Mouse (Mus musculus) thymus, adult 2 months (tissue): Measurements from ENCODE around the gene Epha6.

Source experiments
- CTCF ChIP-seq: fragments of 200-500 bp; IDR thresholded peaks from 2 replicates; pipeline ENCODE4 v1.5.1; 2012; ENCODE audit warnings: mild to moderate bottlenecking, control low read depth, low read length, moderate library complexity, borderline replicate concordance; ENCODE audit not compliant: control insufficient read depth, poor library complexity, insufficient read depth; ENCODE audit errors: extremely low read depth
- POLR2A ChIP-seq: fragments of 200-500 bp; IDR thresholded peaks from 2 replicates; pipeline ENCODE4 v1.6.1; 2012; ENCODE audit warnings: mild to moderate bottlenecking, low read length, control low read depth, moderate library complexity; ENCODE audit not compliant: control insufficient read depth, poor library complexity, insufficient read depth; ENCODE audit errors: extremely low read depth

- TF ChIP-seq CTCF (no peak), POLR2A (no peak)
These were observed 649.6 kb downstream of the Epha6 start for GRCm38 (mm10) chr16:59955731-59956130.
